Mouse (Mus musculus) MEL (cell line): ENCODE measurements at regions not wholly inside any gene's neighbourhood (a gene's known extent, or its start where the extent isn't known, plus 50 kb on each side); places are given as distances from the start of the nearest gene placed in this dataset.

Experiments used
- DNase-seq: peaks from one replicate; pipeline ENCODE4 v3.0.0; 2011; ENCODE audit warnings: low read depth, low spot score
- H3K27ac ChIP-seq: 2 replicates; pipeline ENCODE4 v1.5.1; 2012; ENCODE audit warnings: low read depth, mild to moderate bottlenecking, control low read depth, low read length, moderate library complexity; ENCODE audit not compliant: control insufficient read depth
- H3K27me3 ChIP-seq, 2 experiments: fragments of 150-350 bp in 1 of 2; sonication (generic) in 1 of 2; 2 replicates each; pipeline ENCODE4 v1.6.1; 2012; ENCODE audit warnings: low read length in 2 of 2, mild to moderate bottlenecking in 2 of 2, improper control_type of control experiment in 1 of 2, moderate library complexity in 1 of 2; ENCODE audit not compliant: insufficient read depth in 2 of 2, control insufficient read depth in 1 of 2
- H3K36me3 ChIP-seq, 2 experiments: 2 replicates each; pipeline ENCODE4 v1.6.1; 2012 to 2014; ENCODE audit warnings: low read length in 2 of 2, improper control_type of control experiment in 1 of 2, inconsistent platforms in 1 of 2, mild to moderate bottlenecking in 1 of 2; ENCODE audit not compliant: insufficient read depth in 2 of 2, control insufficient read depth in 1 of 2
- H3K4me1 ChIP-seq, 2 experiments: fragments of 150-350 bp in 1 of 2; sonication (generic) in 1 of 2; 2 replicates each; pipeline ENCODE4 v1.6.1; 2012; ENCODE audit warnings: low read length in 2 of 2, improper control_type of control experiment in 1 of 2, mild to moderate bottlenecking in 1 of 2; ENCODE audit not compliant: insufficient read depth in 2 of 2, control insufficient read depth in 1 of 2
- H3K4me3 ChIP-seq, 2 experiments: fragments of 150-350 bp in 1 of 2; sonication (generic) in 1 of 2; 2 replicates each; pipeline ENCODE4 v1.5.1; 2012; ENCODE audit warnings: low read depth in 2 of 2, low read length in 2 of 2, mild to moderate bottlenecking in 2 of 2, moderate library complexity in 2 of 2, control low read depth in 1 of 2, improper control_type of control experiment in 1 of 2; ENCODE audit not compliant: control insufficient read depth in 1 of 2, insufficient read depth in 1 of 2
- H3K79me2 ChIP-seq: 2 replicates; pipeline ENCODE4 v1.6.1; 2012; ENCODE audit warnings: mild to moderate bottlenecking, low read length, moderate library complexity; ENCODE audit not compliant: control insufficient read depth, poor library complexity, insufficient read depth
- H3K9ac ChIP-seq: 2 replicates; pipeline ENCODE4 v1.6.1; 2012; ENCODE audit warnings: low read depth, mild to moderate bottlenecking, control low read depth, low read length, moderate library complexity; ENCODE audit not compliant: control insufficient read depth, poor library complexity, severe bottlenecking
- H3K9me3 ChIP-seq: fragments of 150-350 bp; sonication (generic); replicated peaks from 2 replicates; pipeline ENCODE4 v1.6.1; 2012; ENCODE audit warnings: mild to moderate bottlenecking, low read length, improper control_type of control experiment, moderate library complexity; ENCODE audit not compliant: insufficient read depth
- BHLHE40 ChIP-seq: IDR thresholded peaks from 2 replicates; pipeline ENCODE4 v1.6.1; 2012; ENCODE audit warnings: low read depth, mild to moderate bottlenecking, inconsistent platforms, low read length, improper control_type of control experiment, borderline replicate concordance
- CTCF ChIP-seq, 3 experiments: IDR thresholded peaks in 2 of 3; conservative IDR thresholded peaks in 1 of 3; 2 replicates each; pipeline ENCODE4 v1.5.1; 2011 to 2012; ENCODE audit warnings: low read length in 3 of 3, low read depth in 2 of 3, mild to moderate bottlenecking in 2 of 3, improper control_type of control experiment in 1 of 3, inconsistent platforms in 1 of 3, mixed read lengths in 1 of 3, moderate library complexity in 1 of 3; ENCODE audit not compliant: control insufficient read depth in 1 of 3, insufficient read depth in 1 of 3, poor library complexity in 1 of 3, severe bottlenecking in 1 of 3
- ELF1 ChIP-seq: IDR thresholded peaks from 2 replicates; pipeline ENCODE4 v1.6.1; 2014; ENCODE audit warnings: low read depth, mild to moderate bottlenecking, inconsistent platforms, low read length, improper control_type of control experiment, moderate library complexity
- ETS1 ChIP-seq: IDR thresholded peaks from 2 replicates; pipeline ENCODE4 v1.6.1; 2012; ENCODE audit warnings: low read depth, mild to moderate bottlenecking, inconsistent platforms, low read length, improper control_type of control experiment, moderate library complexity
- GATA1 ChIP-seq: IDR thresholded peaks from 2 replicates; pipeline ENCODE4 v1.6.1; 2011; ENCODE audit warnings: low read depth, low read length, improper control_type of control experiment
- HCFC1 ChIP-seq: IDR thresholded peaks from 2 replicates; pipeline ENCODE4 v1.6.1; 2012; ENCODE audit warnings: low read depth, mild to moderate bottlenecking, inconsistent platforms, low read length, improper control_type of control experiment, moderate library complexity
- MAX ChIP-seq: IDR thresholded peaks from 2 replicates; pipeline ENCODE4 v1.6.1; 2011; ENCODE audit warnings: low read length, improper control_type of control experiment
- MAZ ChIP-seq: IDR thresholded peaks from 2 replicates; pipeline ENCODE4 v1.6.1; 2012; ENCODE audit warnings: low read depth, mild to moderate bottlenecking, inconsistent platforms, low read length, improper control_type of control experiment
- MXI1 ChIP-seq: IDR thresholded peaks from 2 replicates; pipeline ENCODE4 v1.6.1; 2011; ENCODE audit warnings: mild to moderate bottlenecking, low read depth, low read length, improper control_type of control experiment
- MYB ChIP-seq: IDR thresholded peaks from 2 replicates; pipeline ENCODE4 v1.6.1; 2011; ENCODE audit warnings: mild to moderate bottlenecking, low read depth, low read length, improper control_type of control experiment
- MYC ChIP-seq: IDR thresholded peaks from 2 replicates; pipeline ENCODE4 v1.6.1; 2011; ENCODE audit warnings: low read depth, mild to moderate bottlenecking, low read length, improper control_type of control experiment, moderate library complexity
- NELFE ChIP-seq: IDR thresholded peaks from 2 replicates; pipeline ENCODE4 v1.6.1; 2011; ENCODE audit warnings: low read depth, low read length, improper control_type of control experiment
- NRF1 ChIP-seq: IDR thresholded peaks from 2 replicates; pipeline ENCODE4 v1.6.1; 2014; ENCODE audit warnings: low read depth, mild to moderate bottlenecking, inconsistent platforms, low read length, improper control_type of control experiment, moderate library complexity; ENCODE audit not compliant: poor library complexity, insufficient read depth, severe bottlenecking
- POLR2A ChIP-seq, 2 experiments: IDR thresholded peaks; 2 replicates each; pipeline ENCODE4 v1.6.1; 2011 to 2012; ENCODE audit warnings: low read length in 2 of 2, mild to moderate bottlenecking in 2 of 2, control low read depth in 1 of 2, improper control_type of control experiment in 1 of 2, low read depth in 1 of 2, moderate library complexity in 1 of 2; ENCODE audit not compliant: control insufficient read depth in 1 of 2, insufficient read depth in 1 of 2, poor library complexity in 1 of 2
- POLR2AphosphoS2 ChIP-seq: IDR thresholded peaks from 2 replicates; pipeline ENCODE4 v1.6.1; 2011; ENCODE audit warnings: low read length, improper control_type of control experiment
- RAD21 ChIP-seq: IDR thresholded peaks from 2 replicates; pipeline ENCODE4 v1.6.1; 2011; ENCODE audit warnings: mild to moderate bottlenecking, low read depth, low read length, improper control_type of control experiment
- RCOR1 ChIP-seq: IDR thresholded peaks from 2 replicates; pipeline ENCODE4 v1.6.1; 2012; ENCODE audit warnings: low read depth, mild to moderate bottlenecking, inconsistent platforms, low read length, improper control_type of control experiment
- SIN3A ChIP-seq: IDR thresholded peaks from 2 replicates; pipeline ENCODE4 v1.6.1; 2012; ENCODE audit warnings: low read length, improper control_type of control experiment, inconsistent platforms
- SMC3 ChIP-seq: IDR thresholded peaks from 2 replicates; pipeline ENCODE4 v1.6.1; 2011; ENCODE audit warnings: low read depth, low read length, improper control_type of control experiment
- TBP ChIP-seq: IDR thresholded peaks from 2 replicates; pipeline ENCODE4 v1.8.0; 2011; ENCODE audit warnings: low read depth, low read length, improper control_type of control experiment
- ZC3H11A ChIP-seq: IDR thresholded peaks from 2 replicates; pipeline ENCODE4 v1.6.1; 2012; ENCODE audit warnings: low read depth, mild to moderate bottlenecking, inconsistent platforms, low read length, improper control_type of control experiment
- ZKSCAN1 ChIP-seq: IDR thresholded peaks from 2 replicates; pipeline ENCODE4 v1.6.1; 2012; ENCODE audit warnings: low read depth, mild to moderate bottlenecking, inconsistent platforms, low read length, improper control_type of control experiment, moderate library complexity
- ZMIZ1 ChIP-seq: IDR thresholded peaks from 2 replicates; pipeline ENCODE4 v1.6.1; 2012; ENCODE audit warnings: low read depth, mild to moderate bottlenecking, inconsistent platforms, low read length, improper control_type of control experiment, moderate library complexity
- ZNF384 ChIP-seq: IDR thresholded peaks from 2 replicates; pipeline ENCODE4 v1.6.1; 2012; ENCODE audit warnings: low read depth, mild to moderate bottlenecking, inconsistent platforms, low read length, improper control_type of control experiment

DNA sequence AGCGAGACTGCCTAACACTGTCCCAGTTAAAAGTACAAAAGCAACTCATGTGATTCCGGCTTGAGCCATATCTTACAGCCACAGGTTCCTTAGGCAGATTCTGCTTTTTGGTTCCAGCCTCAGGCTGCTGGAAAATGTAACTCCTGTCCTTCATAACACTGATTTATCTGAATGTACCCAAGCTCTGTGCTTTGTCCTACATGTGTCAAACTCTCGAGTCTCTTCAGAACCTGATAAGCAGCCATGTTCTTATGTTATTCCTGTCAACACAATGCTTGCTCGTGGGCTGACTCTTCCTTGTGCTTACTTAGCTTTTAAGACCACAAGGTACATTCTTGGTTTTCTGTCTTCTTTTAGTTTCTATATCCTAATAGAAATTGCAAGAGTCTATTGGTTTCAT lies 556.3 kb downstream of the Adgrl2 start:
- Histone ChIP-seq H3K27me3 (no peaks in the 10 kb centered on the region), H3K4me3 (no peak overlapping the region), H3K4me1 (no peaks in the 10 kb centered on the region), H3K9me3 (no peaks in the 10 kb centered on the region), H3K27ac (no peak overlapping the region), H3K36me3 (no peaks in the 10 kb centered on the region), H3K79me2 (no peaks in the 10 kb centered on the region), H3K9ac (no peak overlapping the region)
- no peak for DNase-seq
- TF ChIP-seq SIN3A: no peak
- TF ChIP-seq ZC3H11A: no peak

DNA sequence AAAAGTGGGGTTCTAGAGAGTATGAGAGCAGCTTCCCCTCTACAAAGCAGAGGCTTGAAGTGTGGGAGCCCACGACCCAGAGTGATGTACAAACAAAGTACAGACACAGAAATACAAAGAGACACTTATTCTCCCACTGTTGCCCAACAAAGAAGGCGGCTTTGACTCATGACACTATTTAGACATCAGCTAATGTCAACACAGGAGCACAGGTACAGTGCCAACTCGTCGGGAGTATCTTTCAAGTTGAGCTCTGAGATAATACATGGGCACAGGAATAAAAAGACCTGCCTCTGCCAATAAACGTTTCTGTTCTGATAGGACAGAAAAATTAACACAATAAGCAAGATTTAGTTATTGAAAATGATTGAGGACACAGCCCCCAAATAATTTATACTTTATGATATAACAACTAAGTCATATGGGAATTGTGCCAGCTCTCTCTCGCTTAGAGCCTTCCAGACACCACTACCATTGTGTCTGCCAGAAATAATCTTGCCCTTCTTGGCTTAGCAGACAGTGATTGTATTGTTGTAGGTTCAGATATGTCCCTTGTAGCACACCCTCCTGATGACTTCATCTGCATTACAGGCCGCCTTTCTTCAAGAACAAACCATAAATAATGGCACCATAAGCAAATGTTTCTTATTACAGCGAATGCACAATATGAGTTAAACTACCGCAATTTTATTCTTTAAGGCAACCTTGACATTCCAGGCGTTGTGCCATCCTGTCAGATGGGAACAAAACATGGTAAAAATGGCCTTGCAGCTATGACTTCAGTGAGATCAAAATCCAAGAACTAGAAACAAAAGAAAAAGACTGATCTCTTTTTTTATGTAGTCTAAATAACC lies 561.1 kb downstream of the Adgrl2 start:
- H3K27me3 ChIP-seq: no peaks in the 10 kb centered on the region
- TF ChIP-seq MXI1: no peak
- no peak for TF ChIP-seq CTCF (IDR thresholded peaks at IDR 0.05 in 2 of 3, conservative IDR thresholded peaks at IDR 0.05 in 1 of 3; ENCODE audit: control insufficient read depth in 1 of 3, insufficient read depth in 1 of 3, low read depth in 2 of 3, low read length in 3 of 3, poor library complexity in 1 of 3, severe bottlenecking in 1 of 3)
- no peak for TF ChIP-seq ZNF384
- TF ChIP-seq NELFE: no peak
- no peak for TF ChIP-seq MYB
- TF ChIP-seq GATA1: no peak
- TF ChIP-seq NRF1: no peak
- no peak for TF ChIP-seq POLR2A (IDR thresholded peaks at IDR 0.05; ENCODE audit: control insufficient read depth in 1 of 2, insufficient read depth in 1 of 2, low read depth in 1 of 2, low read length in 2 of 2, poor library complexity in 1 of 2)
- TF ChIP-seq HCFC1: no peak
- no peak for TF ChIP-seq MAZ
- H3K36me3 ChIP-seq: no peaks in the 10 kb centered on the region; a peak in 1 of 4 replicates
- no peak overlapping the region for H3K9ac ChIP-seq
- no peaks in the 10 kb centered on the region for H3K79me2 ChIP-seq
- DNase-seq: no peak
- no peak overlapping the region for H3K27ac ChIP-seq
- H3K4me3 ChIP-seq: no peak overlapping the region
- no peaks in the 10 kb centered on the region for H3K9me3 ChIP-seq
- H3K4me1 ChIP-seq: peaks cover 0 to 5% of the 10 kb centered on the region in 2 experiments; a peak in 2 of 4 replicates

DNA sequence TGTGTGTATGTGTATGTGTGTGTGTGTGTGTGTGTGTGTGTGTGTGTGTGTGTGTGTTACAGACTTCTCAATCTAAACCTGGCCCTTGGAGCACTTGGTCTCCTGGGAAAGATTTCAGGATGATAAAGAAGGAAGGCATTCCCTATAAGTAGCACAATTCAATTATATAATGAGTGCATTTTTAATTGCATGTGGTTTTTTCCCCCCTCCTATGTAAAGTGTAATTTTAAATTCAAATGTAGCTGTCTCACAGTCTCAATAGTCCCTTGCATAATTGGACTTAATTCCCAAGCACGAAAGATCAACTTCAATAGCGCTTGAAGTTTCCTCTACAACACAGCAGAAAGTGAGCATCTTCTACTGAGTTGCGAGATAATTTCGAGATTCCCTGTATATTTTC lies 566.3 kb downstream of the Adgrl2 start:
- Histone ChIP-seq H3K36me3 (peaks cover 0 to 30% of the 10 kb centered on the region in 2 experiments; a peak in 2 of 4 replicates), H3K9ac (no peak overlapping the region), H3K27me3 (no peaks in the 10 kb centered on the region), H3K27ac (no peak overlapping the region), H3K9me3 (no peaks in the 10 kb centered on the region), H3K4me3 (no peak overlapping the region), H3K4me1 (peaks cover 33 to 34% of the 10 kb centered on the region in 2 experiments), H3K79me2 (no peaks in the 10 kb centered on the region)
- TF ChIP-seq RCOR1: no peak
- TF ChIP-seq TBP: no peak
- no peak for TF ChIP-seq BHLHE40
- no peak for TF ChIP-seq RAD21
- TF ChIP-seq ZC3H11A: no peak
- no peak for TF ChIP-seq ZMIZ1
- no peak for TF ChIP-seq MAZ
- TF ChIP-seq MYB: no peak
- TF ChIP-seq SMC3: no peak
- TF ChIP-seq ZKSCAN1: no peak
- TF ChIP-seq ELF1: no peak
- TF ChIP-seq MYC: no peak
- TF ChIP-seq MXI1: no peak
- TF ChIP-seq ETS1: no peak
- TF ChIP-seq POLR2AphosphoS2: no peak
- no peak for TF ChIP-seq MAX
- no peak for DNase-seq
